Comparison of ENCODE assay signal across 8 mouse cellular contexts in genomic region chr4:55477933-55478332, GRCm38 (mm10). TPM values are rescaled to one million over a fixed set of nuclear protein-coding genes. Genes with fewer than 3 reads are reported as not detected.
DNase-seq lines count a peak whose midpoint lies in the region; ATAC-seq and TF ChIP-seq lines count a peak whose summit lies in the region.

No protein-coding gene starts in this region.

- WGBS in embryonic facial prominence, embryonic 11.5 days: 26% methylated on average over 4 of the region's 4 CpGs
- WGBS in kidney, postnatal 0 days: 42% methylated on average over 4 of the region's 4 CpGs

- H3K27ac ChIP-seq in embryonic facial prominence, embryonic 11.5 days (replicated peaks; ENCODE audit: low read depth, low read length): no peak overlapping the region
- H3K27ac ChIP-seq in kidney, postnatal 0 days: no peak overlapping the region

- no peak overlapping the region for H3K9ac ChIP-seq in embryonic facial prominence, embryonic 11.5 days (replicated peaks; ENCODE audit: low read length)
- no peak overlapping the region for H3K9ac ChIP-seq in kidney, postnatal 0 days (ENCODE audit: low read depth, low read length)

- TF ChIP-seq CTCF in kidney, postnatal 0 days (IDR thresholded peaks at IDR 0.05; ENCODE audit: low read depth): peak; percentile 60

- H3K27me3 ChIP-seq in embryonic facial prominence, embryonic 11.5 days (ENCODE audit: control insufficient read depth, insufficient read depth, low read length): no peaks in the 10 kb centered on the region
- no peaks in the 10 kb centered on the region for H3K27me3 ChIP-seq in kidney, postnatal 0 days (ENCODE audit: insufficient read depth, low read length)

- DNase-seq in frontal cortex, postnatal 25 days (ENCODE audit: low spot score in 2 of 2): no peak
- DNase-seq in urinary bladder, postnatal 14 days (ENCODE audit: low spot score): peak; percentile 72
- no peak for DNase-seq in urinary bladder, postnatal 10 days (ENCODE audit: low spot score)
- DNase-seq in embryonic facial prominence, embryonic 11.5 days (ENCODE audit: low spot score): peak; percentile 55
- DNase-seq in kidney, postnatal 0 days (ENCODE audit: low spot score): peak; percentile 43
- DNase-seq in lung, postnatal 36 days: peak; percentile 57
- DNase-seq in yolk sac, embryonic 10.5 days (ENCODE audit: low spot score): peak; percentile 14

- H3K36me3 ChIP-seq in embryonic facial prominence, embryonic 11.5 days (replicated peaks; ENCODE audit: control insufficient read depth, insufficient read depth, low read depth, low read length): no peaks in the 10 kb centered on the region
- H3K36me3 ChIP-seq in kidney, postnatal 0 days (ENCODE audit: insufficient read depth, low read length): no peaks in the 10 kb centered on the region

- no peak overlapping the region for H3K4me3 ChIP-seq in embryonic facial prominence, embryonic 11.5 days (ENCODE audit: low read depth, low read length)
- H3K4me3 ChIP-seq in kidney, postnatal 0 days (replicated peaks; ENCODE audit: low read depth, low read length): no peak overlapping the region

- H3K4me1 ChIP-seq in embryonic facial prominence, embryonic 11.5 days (ENCODE audit: control insufficient read depth, insufficient read depth, low read length): no peaks in the 10 kb centered on the region
- H3K4me1 ChIP-seq in kidney, postnatal 0 days (replicated peaks; ENCODE audit: insufficient read depth, low read length): no peaks in the 10 kb centered on the region; the same call in 1 of the 2 replicates

- no peak overlapping the region for H3K4me2 ChIP-seq in embryonic facial prominence, embryonic 11.5 days (ENCODE audit: low read depth, low read length)
- no peak overlapping the region for H3K4me2 ChIP-seq in kidney, postnatal 0 days (ENCODE audit: low read length)

- ATAC-seq in frontal cortex, adult (ENCODE audit: low TSS enrichment): 0 out of 2 replicates have a peak, but pooled peaks have one; percentile 19
- no peak for ATAC-seq in embryonic facial prominence, embryonic 11.5 days (replicated peaks; ENCODE audit: insufficient number of reproducible peaks, low FRiP score, low TSS enrichment, low read depth)
- no peak for ATAC-seq in kidney, postnatal 0 days (replicated peaks; ENCODE audit: low FRiP score, low read depth)

- no peaks in the 10 kb centered on the region for H3K9me3 ChIP-seq in embryonic facial prominence, embryonic 11.5 days (replicated peaks; ENCODE audit: control insufficient read depth, low read length)
- no peaks in the 10 kb centered on the region for H3K9me3 ChIP-seq in kidney, postnatal 0 days (replicated peaks; ENCODE audit: low read length)

RNA-seq across cellular contexts. Expression of gene Klf4, which starts 54.3 kb away (rescaled TPM):
- polyA plus RNA-seq in embryonic facial prominence, embryonic 11.5 days (2014; fragmentation: Nextera tagmentation; extraction: Ambion mirVana): 5.7 and 6.6 TPM in 2 replicates
- 6.6 and 7.3 TPM in 2 replicates for polyA plus RNA-seq in kidney, postnatal 0 days (2015; fragmentation: Nextera tagmentation; extraction: Ambion mirVana)

Comparison
In these comparisons a context has a peak if more than half of its experiments do, and no peak if none do; other contexts are left out.
1. DNase-seq: peak in urinary bladder, postnatal 14 days (single experiment), embryonic facial prominence, embryonic 11.5 days (single experiment), kidney, postnatal 0 days (single experiment), lung, postnatal 36 days (single experiment) and yolk sac, embryonic 10.5 days (single experiment); none in frontal cortex, postnatal 25 days (0 of 2) and urinary bladder, postnatal 10 days (single experiment).